Mouse (Mus musculus) kidney, adult 8-10 months (tissue): ENCODE data around the gene Pald1.

Experiments used
- DNase-seq, 2 experiments: peaks; one replicate each; pipeline ENCODE4 v3.0.0; 2022

Pald1 gene

DNA sequence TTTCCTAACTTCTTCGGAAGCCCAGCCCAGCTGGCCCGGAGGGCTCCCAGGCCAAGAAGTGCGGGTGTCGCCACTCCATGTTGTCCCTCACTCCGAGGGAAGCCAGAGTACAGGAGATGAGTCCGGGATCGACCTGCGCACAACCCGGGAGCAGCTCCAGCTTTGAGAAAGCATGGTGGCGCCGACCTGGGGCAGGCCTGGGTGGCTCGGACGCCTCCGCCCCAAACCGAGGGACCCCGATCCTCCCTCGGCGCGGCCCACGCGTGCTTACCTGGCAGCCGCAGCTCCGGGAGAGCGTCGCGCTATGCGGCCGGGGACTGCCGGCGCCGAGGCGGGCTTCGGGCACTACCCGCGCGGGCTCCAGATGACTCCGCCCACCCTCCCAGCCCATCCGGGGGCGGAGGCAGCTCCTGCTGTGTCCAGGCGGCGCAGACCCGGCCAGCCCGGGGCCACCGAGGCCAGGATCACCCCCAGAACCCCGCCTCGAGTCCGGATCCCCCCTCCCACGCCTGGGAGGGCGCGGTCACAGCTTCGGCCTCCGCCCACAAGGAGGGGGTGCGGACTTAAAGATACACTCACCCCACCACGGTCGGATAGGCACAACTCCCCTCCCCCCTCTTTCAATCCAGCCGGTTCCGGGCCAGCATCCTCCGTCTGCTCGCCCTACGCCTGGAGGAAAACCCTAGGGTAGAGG, at the start of gene Pald1:
Pald1 (minus strand) TSS at position 510 of the 694 bp plus-strand sequence.
- peak; percentile 69 to 75 for DNase-seq

DNA sequence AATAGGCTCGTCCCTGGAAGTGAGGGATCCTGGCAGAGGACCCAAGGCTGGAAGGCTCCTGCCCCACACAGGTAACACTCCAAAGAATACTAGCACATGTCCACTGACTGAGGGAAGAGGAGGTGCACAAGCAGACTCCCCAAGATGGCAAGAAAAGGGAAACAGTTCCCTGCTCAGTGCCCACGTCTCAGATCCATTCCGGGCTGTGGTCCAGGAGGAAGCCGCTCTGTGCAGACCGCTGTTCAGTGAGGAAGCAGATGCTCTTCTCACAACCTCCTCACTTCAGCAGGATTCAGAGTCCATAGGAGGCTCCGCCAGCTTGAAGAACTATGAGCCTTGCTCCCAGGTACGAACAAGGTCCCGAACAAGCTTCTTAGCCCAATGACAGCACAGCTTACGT, 48.0 kb upstream of the Pald1 start:
- no peak for DNase-seq

DNA sequence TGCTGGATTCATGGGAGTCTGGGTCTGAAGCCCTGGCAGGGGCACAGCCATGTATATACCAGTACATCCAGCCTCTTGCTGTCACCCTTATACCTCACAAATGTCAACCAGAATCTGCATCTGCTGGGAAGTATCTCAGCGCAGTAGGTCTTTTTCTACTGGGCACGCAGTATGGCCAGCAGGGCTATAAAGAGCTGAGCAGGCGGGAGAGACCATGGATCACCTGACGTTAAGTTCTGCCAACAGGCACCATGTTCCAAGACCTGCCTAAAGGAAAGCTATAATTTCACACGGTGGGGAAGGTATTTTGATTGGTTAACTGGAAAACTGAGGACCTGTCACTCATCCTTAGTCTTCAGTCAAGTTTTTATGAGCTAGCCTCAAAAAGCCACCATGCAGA, 45.7 kb upstream of the Pald1 start:
- no peak for DNase-seq

DNA sequence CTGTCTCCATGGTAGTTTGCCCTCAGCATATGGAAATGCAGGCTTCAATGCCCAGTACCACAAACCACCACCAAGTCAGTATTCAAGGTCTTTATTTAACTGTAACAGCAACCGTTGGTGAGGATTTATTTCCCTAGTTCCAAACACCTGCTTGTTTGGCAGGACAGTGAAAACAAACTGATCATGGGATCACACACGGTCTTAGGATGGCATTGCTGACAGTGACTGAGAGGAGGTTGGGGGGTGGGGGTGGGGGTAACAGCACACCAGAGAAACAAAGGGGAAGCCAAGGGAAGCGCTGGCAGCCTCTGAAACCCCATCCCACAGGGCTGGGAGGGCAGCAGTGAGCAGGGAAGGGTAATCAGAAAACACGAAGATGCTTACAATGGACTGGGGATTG, 45.1 kb upstream of the Pald1 start:
- DNase-seq: no peak

DNA sequence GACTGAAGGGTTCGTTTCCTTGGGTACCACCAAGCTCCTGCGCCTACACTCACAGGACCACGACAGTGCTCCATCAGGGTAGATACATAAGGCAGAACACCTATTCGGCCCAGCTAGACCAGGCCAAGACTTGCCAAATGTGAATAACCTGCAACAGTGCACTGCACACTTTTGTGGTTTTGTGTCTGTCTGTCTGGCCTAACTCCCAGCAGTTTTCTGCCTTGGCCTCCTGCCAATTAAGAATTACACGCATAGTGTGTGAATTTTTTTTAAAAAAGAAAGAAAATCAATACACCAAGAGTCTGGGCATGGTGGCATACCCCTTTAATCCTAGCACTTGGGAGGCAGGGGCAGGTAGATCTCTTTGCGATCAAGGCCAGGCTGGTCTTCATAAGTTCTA, 44.6 kb upstream of the Pald1 start:
- DNase-seq: no peak

DNA sequence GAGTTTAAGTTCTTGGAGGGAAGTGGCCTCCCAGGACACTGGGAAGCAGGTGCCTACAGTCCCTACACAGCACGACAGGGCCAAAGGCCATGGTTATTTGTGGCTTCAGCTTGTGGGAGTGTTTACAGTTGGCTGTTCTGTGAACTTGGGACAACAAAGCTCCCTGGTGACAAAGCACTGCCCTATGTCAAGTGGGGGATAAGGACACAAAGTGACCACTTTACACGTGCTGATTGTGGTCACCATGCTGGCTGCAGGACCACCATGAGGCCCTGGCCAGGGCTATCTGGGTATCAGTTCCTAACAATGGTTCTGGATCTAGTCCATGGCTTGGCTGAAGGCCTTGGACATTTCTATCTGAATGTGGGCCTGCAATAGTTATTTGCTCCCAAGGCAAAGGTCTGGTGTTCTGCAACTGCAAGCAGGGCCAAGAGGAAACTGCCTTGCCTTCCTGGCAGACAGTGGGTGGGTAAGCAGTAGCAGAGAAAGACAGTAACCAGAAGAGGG, 43.0 kb upstream of the Pald1 start:
- peak in 1 of 2 experiments; percentile 38 for DNase-seq

DNA sequence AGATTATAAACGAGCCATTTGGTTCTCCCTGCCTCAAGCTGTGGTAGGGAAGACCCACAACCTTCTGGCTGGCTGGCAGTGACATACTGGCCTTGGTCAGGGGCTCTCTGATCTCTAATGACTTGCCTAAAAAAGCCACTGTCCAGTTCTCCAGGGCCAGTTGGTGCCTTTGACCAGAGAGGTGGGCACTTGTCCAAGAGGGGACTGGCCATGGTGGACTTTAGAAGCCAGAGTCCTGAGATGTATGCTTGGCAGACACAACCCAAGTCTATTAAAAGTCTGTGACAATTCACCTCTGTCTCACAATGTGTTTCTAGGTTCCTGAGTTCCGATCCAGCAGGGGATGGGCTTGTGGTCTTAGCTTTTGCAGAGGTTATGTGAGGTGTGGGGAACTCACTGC, 41.7 kb upstream of the Pald1 start:
- DNase-seq: peak; percentile 60 to 67

DNA sequence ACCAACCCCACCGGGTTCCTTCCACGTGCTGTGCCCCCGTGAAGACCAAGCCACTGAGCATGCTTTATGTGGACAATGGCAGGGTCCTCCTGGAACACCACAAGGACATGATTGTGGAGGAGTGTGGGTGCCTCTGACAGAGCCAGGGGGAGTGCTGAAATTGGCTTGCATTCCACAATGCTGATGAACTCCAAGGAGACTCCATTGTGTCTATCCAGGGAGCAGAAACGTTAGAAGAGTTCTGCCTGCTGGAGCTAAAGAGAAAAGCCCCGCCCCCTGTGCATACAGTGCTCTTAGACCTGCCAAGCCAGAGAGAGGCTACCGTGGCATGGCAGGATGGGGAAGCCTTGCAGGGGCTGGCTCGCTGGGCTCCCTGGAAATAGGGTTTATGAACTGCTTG, 41.2 kb upstream of the Pald1 start:
- DNase-seq: no peak

DNA sequence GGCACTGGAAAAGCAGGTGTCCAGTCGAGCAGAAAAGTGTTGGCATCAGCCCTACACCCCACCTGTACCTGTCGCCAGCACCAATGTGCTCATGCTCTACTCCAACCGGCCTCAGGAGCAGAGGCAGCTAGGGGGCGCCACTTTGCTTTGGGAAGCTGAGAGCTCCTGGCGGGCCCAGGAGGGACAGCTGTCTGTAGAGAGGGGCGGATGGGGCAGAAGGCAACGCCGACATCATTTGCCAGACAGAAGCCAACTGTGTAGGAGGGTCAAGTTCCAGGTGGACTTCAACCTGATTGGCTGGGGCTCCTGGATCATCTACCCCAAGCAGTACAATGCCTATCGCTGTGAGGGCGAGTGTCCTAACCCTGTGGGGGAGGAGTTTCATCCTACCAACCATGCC, 40.0 kb upstream of the Pald1 start:
- DNase-seq: peak in 1 of 2 experiments; percentile 52

DNA sequence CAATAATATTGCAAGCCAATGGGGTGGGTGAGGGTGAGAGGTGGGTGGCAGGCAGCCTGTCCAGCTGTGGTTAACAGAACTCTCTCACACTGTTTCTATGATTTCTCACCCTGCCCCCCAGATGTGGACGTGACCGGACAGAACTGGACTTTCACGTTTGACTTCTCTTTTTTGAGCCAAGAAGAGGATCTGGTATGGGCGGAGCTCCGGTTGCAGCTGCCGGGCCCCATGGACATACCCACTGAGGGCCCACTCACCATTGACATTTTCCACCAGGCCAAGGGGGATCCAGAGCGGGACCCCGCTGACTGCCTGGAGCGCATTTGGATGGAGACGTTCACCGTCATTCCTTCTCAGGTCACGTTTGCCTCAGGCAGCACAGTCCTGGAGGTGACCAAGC, 39.5 kb upstream of the Pald1 start:
- no peak for DNase-seq

DNA sequence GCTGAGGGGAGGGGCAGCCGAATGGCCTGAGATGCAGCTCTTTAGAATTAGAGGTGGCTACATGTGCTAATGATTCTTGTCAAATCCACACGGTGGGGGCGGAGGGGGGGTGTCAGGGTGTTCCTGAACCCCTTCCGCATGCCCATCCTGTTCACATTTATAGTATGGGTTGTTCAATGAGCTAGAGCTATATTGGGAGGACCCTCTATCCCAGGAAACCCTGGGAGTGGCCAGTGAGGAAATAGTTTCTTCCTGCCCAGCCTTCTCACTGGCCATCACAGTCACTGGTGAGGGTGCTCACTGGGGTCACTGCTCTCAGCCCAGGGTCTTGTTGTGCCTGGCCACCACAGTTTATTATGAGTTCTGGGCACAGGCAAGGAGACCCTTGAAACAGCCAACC, 36.7 kb upstream of the Pald1 start:
- DNase-seq: no peak

DNA sequence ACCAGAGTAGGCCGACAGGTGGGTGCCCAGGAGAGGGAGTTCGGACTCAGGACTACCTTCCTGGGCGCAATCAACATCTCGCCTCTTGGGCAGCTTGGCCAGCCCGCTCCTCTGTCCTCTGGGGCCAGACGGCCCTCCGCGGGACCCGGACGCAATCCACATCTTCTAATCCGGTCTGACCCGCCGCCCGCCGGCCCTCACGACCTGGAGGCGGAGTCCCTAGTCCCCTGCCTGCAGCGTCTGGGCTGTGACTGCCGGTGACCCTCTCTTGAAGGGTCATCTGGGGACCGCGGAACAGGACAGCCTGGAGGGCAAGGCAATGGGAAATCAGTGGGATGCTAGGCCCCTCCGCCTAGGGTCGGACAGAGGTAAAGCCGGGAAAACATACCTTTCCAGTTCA, 35.8 kb upstream of the Pald1 start:
- no peak for DNase-seq

DNA sequence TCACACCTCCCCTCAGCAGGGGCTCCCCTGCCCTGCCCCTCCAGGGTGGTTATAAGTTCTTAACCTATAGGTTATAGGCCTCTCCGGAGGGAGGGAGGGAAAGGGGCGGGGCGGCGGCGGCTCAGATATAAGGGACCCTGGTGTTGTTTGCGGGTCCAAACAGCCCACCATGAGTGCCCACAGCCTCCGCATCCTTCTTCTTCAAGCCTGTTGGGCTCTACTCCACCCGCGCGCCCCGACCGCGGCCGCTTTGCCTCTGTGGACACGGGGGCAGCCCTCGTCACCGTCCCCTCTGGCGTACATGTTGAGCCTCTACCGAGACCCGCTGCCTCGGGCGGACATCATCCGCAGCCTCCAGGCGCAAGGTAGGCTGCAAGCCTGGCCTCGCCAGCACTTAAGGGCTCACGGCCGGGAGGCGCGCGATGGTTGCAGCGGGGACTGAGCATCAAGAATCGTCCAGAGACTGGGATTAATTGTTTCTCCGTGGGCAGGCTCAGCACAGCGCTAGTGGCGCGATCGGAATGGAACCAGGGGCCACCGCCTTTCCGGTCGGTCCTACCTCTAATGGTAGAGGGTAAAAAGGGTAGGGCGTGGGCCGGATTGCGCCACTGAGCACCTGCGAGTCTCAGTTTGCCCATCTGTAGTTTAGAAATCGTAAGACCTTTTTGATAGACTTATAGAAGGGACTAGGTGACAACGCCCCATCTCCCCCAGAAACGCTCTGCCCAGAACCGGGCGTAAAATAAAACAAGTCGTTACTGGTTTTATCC, 35.0 kb upstream of the Pald1 start:
- no peak for DNase-seq

DNA sequence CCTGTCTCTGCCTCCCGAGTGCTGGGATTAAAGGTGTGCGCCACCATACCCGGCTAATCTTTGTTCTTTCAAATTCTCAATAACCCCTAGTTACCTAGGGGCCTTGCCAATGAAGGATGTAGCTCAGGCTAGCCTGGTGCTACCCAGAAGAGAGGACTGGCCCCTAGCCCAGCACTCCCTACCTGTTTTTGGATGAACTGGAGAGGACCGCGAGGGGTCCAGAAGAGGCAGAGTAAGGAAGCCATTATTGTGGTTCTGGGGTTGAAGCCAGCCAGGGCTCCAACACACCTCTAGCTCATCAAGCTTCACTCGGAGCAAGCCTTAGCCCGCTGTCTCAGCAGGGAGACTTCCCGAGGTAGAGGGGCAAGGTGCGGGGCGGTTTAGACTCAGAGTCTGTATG, 34.3 kb upstream of the Pald1 start, which contains the start of gene Nodal:
Nodal (plus strand) TSS at position 301 of the 400 bp plus-strand sequence.
- no peak for DNase-seq

DNA sequence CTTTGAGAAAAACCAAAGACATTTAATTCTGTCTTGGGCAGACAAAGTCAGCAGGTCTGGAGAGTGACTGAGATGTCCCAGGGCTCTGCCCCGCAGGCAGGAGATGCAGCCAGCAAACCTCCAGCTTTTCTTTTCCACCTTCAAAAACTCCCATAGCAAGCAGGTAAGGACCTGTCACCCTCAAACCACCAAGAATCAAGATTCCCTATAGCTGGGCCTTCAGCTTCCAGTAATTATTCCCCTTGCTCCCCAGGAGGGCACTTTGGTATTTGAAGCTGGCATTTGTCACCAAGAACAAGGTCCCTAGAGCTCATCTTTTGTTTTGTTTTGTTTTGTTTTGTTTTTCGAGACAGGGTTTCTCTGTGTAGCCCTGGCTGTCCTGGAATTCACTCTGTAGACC, 33.7 kb upstream of the Pald1 start:
- no peak for DNase-seq

DNA sequence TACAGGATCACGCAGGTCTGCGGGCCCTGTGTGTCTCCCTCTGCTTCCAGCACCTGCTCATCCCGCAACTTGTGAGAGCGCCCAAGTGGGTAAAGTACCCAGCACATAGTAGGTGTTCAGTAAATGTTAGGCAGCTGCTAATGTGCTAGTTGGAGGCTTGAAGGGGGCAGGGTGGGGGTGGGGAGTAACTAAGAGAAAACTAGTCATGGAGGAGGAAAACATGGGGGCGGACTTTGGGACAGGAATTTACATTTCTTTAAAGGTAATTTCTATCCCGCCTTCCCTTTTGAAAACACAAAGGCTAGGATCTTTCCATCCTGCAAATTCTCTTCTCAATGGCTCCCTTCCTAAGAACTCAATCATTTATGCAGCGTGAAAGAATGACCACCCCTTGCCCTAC, 33.2 kb upstream of the Pald1 start:
- no peak for DNase-seq

DNA sequence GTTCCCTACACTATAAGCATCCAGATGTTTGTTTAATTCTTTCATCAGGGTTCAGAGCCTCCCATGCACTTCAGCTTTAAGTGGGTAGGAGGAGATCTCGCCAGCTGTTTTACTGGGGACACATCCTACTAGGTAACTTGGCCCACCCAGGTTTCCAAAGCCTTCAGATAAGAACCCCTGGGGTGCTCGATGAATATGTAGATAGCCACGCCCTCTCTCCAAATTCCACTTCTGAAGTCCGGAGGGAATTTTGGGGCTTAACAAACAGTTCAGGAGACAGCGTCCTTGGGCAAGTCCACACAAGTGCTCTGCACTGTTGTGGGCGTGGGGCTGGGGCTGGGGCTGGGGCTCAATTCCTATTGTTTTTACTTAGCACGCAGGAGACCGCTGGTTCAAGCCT, 32.6 kb upstream of the Pald1 start:
- no peak for DNase-seq

DNA sequence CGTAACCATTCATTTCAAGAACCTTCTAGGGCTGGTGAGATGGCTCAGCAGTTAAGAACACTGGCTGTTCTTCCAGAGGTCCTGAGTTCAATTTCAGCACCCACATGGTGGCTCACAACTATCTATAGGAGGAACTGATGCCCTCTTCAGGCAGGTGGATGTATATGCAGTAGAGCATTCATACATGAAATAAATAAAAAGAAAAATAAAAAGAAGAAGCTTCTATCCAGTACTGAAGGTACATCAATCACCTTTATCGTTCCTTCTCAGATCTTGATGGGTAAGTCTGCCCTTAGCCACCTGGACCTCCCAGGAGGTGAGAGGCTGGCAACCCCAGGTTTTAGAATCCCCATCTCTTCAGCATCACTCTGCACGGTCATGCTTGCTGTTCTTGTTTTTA, 31.9 kb upstream of the Pald1 start:
- no peak for DNase-seq

DNA sequence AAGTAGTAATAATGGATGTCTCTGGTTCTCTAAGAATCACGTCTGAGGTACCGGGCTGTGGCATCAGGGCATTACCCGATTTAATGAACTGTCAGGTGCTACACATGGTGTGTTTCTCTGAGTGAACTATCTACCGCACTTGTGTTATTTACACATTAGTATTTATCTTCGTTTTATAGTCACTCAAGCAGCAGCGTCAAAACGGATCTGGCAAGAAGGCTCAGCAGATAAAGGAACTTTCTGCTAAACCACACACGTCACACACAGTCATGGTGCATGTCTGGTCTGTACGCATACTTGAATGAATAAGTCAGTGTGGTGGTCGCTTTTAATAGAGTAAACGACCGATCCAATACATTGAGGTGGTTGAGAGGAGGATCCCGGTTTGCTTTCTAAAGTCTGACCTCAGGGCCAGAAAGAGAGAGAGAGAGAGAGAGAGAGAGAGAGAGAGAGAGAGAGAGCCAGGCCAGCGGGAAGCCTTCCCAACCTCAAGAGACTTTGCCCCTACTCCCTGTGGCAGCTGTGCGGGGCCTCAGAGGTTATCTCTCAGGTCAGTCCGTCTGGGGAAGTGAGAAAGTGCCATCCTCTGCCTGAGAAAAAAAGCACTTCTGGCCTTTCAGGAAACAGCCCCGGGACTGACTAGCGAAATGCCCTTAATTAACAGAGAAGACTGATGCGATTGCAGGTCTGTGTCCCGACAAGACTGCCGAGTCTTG, 29.7 kb upstream of the Pald1 start:
- DNase-seq: no peak

DNA sequence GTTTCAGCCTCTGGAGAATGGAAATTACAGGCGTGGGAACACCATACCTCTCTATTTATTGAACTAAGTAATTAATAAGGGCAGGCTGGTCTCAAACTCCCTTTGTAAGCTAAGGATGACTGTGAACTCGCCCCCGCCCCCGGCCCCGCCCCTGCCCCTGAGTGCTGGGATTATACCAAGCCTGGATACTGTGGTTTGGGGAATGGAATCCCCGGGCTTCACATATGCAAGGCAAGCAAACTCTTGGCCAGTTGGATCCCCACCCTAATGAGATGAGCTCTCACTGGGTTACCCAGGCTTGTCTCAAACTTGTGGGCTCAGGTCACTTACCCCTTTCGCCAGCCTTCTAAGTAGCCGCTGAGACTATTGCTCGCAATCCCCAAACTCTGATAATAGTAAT, 26.9 kb upstream of the Pald1 start:
- no peak for DNase-seq

DNA sequence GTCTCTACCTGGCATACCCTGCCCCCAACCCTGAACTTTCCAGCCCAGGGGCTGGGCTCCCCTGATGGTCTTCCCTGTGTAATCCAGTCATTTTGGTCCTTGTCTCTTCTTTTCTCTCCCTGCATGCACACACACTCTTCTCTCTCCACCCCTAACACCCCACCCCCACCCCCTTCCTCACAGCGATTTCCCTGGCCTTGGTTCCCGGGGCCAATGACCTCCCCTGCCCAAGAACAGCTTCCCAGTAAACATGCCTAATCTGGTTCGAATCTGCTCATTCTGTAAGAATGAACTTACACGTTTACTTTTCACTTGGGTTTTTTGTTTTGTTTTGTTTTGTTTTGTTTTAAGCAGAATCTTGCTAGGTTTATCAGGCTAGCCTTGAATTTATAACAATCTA, 26.4 kb upstream of the Pald1 start:
- no peak for DNase-seq

DNA sequence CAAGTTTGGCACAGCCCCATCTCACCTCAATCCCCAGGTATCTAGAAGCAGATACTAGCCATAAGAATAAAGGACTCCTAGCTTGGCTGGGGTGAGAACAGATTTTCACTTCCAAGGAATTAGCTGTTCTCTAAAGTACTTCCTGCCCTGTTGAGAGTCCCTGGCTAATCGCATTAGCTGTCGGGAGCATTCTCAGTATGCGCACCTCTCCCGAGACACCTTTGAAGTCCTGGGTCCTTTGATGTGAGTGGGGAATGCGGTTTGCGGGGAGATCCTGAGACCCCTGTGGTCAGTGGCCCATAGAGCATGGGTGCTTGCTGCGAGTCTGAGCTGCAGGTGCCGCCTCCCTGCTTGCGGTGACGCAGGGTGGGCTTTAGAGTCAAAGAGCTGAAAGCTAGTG, 22.6 kb upstream of the Pald1 start:
- no peak for DNase-seq

DNA sequence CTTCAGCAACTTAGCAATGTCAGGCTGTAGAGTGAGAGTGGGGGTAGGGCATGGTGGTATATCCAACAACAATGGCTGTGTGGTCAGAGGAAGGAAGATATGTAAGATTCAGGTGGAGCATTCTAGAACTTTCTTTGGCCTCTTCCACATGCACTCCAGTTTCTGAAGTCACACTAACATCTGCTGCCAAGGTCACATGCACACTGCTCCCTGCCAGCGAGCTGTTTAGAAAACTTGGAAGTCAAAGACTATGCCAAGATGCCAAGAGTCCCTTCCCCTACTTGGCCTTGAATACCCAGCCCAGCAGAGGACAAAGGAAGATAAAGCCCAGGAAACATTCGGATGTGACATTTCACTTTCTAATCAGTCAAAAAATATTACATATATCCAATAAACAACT, 19.6 kb upstream of the Pald1 start:
- no peak for DNase-seq

DNA sequence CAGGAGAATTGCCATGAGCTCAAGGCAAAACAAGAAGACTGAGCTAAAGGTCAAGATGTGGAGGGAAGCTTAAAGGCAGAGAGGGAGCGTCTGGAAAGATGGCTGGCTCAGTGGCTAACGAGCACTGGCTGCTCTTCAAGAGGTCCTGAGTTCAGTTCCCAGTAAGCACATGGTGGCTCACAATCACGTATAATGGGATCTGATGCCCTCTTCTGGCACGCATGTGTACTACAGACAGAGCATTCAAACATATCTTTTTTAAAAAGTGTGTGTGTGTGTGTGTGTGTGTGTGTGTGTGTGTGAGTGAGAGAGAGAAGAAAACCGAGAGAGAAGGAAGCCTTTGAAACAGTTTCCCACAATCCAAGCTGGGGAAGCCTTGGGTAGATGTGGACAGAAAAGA, 19.1 kb upstream of the Pald1 start:
- DNase-seq: no peak
